Mouse (Mus musculus): ENCODE measurements around the gene Flt1. TPM values are rescaled to one million over a fixed set of nuclear protein-coding genes. Genes with fewer than 3 reads are reported as not detected.

Gene Flt1
- polyA plus RNA-seq, 1 experiment: 23.4 TPM

DNA sequence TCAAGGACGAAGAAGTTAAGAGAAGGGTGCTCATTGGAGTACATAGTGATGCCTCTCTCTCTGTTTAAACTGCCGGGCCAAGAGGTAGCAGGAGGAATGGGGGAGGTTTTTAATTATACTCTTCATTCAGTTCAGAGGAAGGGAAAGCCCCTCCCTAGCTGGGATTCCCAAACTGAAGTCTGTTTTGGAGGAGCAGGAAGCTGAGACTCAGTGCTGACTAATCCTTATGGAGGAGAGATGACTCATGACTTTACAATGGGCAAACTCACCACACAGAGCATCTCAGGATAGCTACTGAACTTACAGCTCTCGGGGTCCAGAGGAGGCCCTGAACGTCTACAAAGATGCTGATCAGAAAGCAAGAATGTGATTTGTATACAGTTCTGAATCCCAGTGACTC is 18.3 kb downstream of the Flt1 start:
- H3K27me3 ChIP-seq (ENCODE audit: control insufficient read depth, insufficient read depth, low read length, poor library complexity, severe bottlenecking): no peaks in the 10 kb centered on the region

DNA sequence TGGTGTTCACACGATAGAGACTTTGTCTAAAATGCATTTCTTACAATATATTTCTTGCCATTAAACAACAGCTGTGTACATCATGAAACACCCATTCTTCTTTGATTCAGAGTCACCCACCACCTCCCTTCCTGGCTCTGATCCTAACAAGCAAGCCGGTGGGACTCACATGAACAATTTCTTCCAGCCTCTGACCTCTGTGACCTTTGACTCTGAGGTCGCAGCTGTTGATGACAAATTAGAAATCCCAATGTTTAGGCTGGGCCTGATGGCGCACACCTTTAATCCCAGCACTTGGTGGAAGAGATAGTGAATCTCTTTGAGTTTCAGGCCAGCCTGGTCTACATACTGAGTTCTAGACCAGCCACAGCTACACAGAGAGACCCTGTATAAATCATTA is 20.9 kb downstream of the Flt1 start:
- TF ChIP-seq CTCF (IDR thresholded peaks at IDR 0.05; ENCODE audit: low read depth, low read length): no peak
- TF ChIP-seq EP300 (IDR thresholded peaks at IDR 0.05; ENCODE audit: insufficient read depth, low read depth, low read length): no peak
- no peak for TF ChIP-seq POLR2A (IDR thresholded peaks at IDR 0.05; ENCODE audit: insufficient read depth, low read length)
- no peak overlapping the region for H3K4me3 ChIP-seq (ENCODE audit: low read depth, low read length)
- H3K4me1 ChIP-seq (ENCODE audit: control insufficient read depth, insufficient read depth, low read length): no peaks in the 10 kb centered on the region
- H3K36me3 ChIP-seq (ENCODE audit: control insufficient read depth, insufficient read depth, low read length, poor library complexity, severe bottlenecking): no peaks in the 10 kb centered on the region
- H3K27ac ChIP-seq (ENCODE audit: insufficient read depth, low read length): no peak overlapping the region
- H3K27me3 ChIP-seq (ENCODE audit: control insufficient read depth, insufficient read depth, low read length, poor library complexity, severe bottlenecking): no peaks in the 10 kb centered on the region
- H3K9me3 ChIP-seq (replicated peaks; ENCODE audit: control insufficient read depth, insufficient read depth, low read length, poor library complexity, severe bottlenecking): no peaks in the 10 kb centered on the region
- no peak overlapping the region for H3K9ac ChIP-seq (ENCODE audit: low read depth, poor library complexity, severe bottlenecking)

More for the DNA sequence above, 18.3 kb downstream of the Flt1 start:
- H3K27ac ChIP-seq (ENCODE audit: insufficient read depth, low read length): no peak overlapping the region
- TF ChIP-seq POLR2A (IDR thresholded peaks at IDR 0.05; ENCODE audit: insufficient read depth, low read length) (no peak), CTCF (IDR thresholded peaks at IDR 0.05; ENCODE audit: low read depth, low read length) (no peak)
- no peaks in the 10 kb centered on the region for H3K36me3 ChIP-seq (ENCODE audit: control insufficient read depth, insufficient read depth, low read length, poor library complexity, severe bottlenecking)
- no peak overlapping the region for H3K9ac ChIP-seq (ENCODE audit: low read depth, poor library complexity, severe bottlenecking)
- H3K4me1 ChIP-seq (ENCODE audit: control insufficient read depth, insufficient read depth, low read length): no peaks in the 10 kb centered on the region
- H3K9me3 ChIP-seq (replicated peaks; ENCODE audit: control insufficient read depth, insufficient read depth, low read length, poor library complexity, severe bottlenecking): no peaks in the 10 kb centered on the region
- H3K4me3 ChIP-seq (ENCODE audit: low read depth, low read length): no peak overlapping the region

DNA sequence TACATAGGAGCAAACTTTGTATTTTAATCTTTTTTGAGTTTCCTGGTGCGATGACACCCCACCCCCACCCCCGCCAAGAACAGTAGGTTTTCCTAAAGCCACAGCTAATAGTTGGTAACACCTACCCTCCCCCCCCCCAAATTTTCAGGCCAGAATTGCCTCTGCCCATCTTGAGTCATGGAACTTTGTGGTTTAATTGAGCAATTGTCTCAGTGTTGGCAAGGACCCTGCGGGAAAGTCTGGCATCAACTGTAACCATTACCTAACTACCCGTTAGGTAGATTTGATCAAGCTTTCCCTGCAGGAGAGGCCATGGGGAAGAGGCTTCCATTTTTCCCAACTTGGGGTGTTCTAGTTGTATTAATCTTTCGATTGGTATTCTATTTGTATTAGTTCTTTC is 23.4 kb downstream of the Flt1 start:
- Histone ChIP-seq H3K27ac (ENCODE audit: insufficient read depth, low read length) (no peak overlapping the region), H3K4me3 (ENCODE audit: low read depth, low read length) (no peak overlapping the region), H3K27me3 (ENCODE audit: control insufficient read depth, insufficient read depth, low read length, poor library complexity, severe bottlenecking) (no peaks in the 10 kb centered on the region), H3K4me1 (ENCODE audit: control insufficient read depth, insufficient read depth, low read length) (no peaks in the 10 kb centered on the region), H3K36me3 (ENCODE audit: control insufficient read depth, insufficient read depth, low read length, poor library complexity, severe bottlenecking) (no peaks in the 10 kb centered on the region), H3K9ac (ENCODE audit: low read depth, poor library complexity, severe bottlenecking) (no peak overlapping the region), H3K9me3 (replicated peaks; ENCODE audit: control insufficient read depth, insufficient read depth, low read length, poor library complexity, severe bottlenecking) (no peaks in the 10 kb centered on the region)
- TF ChIP-seq CTCF (IDR thresholded peaks at IDR 0.05; ENCODE audit: low read depth, low read length) (no peak), POLR2A (IDR thresholded peaks at IDR 0.05; ENCODE audit: insufficient read depth, low read length) (no peak), EP300 (IDR thresholded peaks at IDR 0.05; ENCODE audit: insufficient read depth, low read depth, low read length) (no peak)

DNA sequence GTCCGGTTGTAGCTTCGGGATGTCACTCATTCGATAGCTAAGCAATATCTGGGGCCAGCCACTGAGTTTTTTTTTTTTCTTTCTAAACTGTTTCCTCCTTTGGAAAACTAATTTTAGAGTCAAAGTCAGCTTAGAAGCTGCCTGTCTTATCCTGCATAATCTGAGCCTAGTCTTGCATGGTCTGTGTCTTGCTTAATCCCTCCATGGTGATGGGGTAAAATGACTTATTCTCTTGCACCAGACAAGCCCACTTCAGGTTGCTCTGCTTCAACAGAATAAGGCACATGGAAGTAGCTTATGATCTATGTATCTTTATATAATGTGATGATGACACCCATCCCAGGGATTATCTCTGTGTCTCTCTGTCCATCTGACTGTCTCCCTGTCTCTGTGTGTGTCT is 24.8 kb downstream of the Flt1 start:
- Histone ChIP-seq H3K4me3 (ENCODE audit: low read depth, low read length) (no peak overlapping the region), H3K9ac (ENCODE audit: low read depth, poor library complexity, severe bottlenecking) (no peak overlapping the region), H3K36me3 (ENCODE audit: control insufficient read depth, insufficient read depth, low read length, poor library complexity, severe bottlenecking) (no peaks in the 10 kb centered on the region), H3K27me3 (ENCODE audit: control insufficient read depth, insufficient read depth, low read length, poor library complexity, severe bottlenecking) (no peaks in the 10 kb centered on the region), H3K9me3 (replicated peaks; ENCODE audit: control insufficient read depth, insufficient read depth, low read length, poor library complexity, severe bottlenecking) (no peaks in the 10 kb centered on the region), H3K27ac (ENCODE audit: insufficient read depth, low read length) (no peak overlapping the region), H3K4me1 (ENCODE audit: control insufficient read depth, insufficient read depth, low read length) (no peaks in the 10 kb centered on the region)
- no peak for TF ChIP-seq EP300 (IDR thresholded peaks at IDR 0.05; ENCODE audit: insufficient read depth, low read depth, low read length)
- no peak for TF ChIP-seq POLR2A (IDR thresholded peaks at IDR 0.05; ENCODE audit: insufficient read depth, low read length)
- no peak for TF ChIP-seq CTCF (IDR thresholded peaks at IDR 0.05; ENCODE audit: low read depth, low read length)

DNA sequence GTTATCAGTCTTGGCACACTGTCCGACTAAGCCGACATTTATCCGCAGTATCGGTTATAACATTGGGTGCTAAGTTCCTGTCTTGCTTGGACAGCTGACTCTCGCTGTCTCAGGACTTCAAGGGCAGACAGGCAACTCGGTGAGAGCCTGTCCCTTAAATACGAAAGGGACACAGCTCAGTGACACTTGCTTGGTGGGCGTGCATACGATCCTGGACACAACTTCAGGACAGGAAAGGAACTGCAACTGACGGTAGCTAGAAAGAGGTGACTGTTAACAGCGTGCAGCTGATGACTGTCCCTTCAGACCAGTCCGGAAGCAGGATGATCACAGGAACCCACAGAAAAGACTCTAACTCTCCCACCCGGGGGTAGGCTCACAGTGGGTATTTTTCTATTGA is 27.8 kb downstream of the Flt1 start:
- no peaks in the 10 kb centered on the region for H3K9me3 ChIP-seq (replicated peaks; ENCODE audit: control insufficient read depth, insufficient read depth, low read length, poor library complexity, severe bottlenecking)
- no peaks in the 10 kb centered on the region for H3K27me3 ChIP-seq (ENCODE audit: control insufficient read depth, insufficient read depth, low read length, poor library complexity, severe bottlenecking)
- TF ChIP-seq POLR2A (IDR thresholded peaks at IDR 0.05; ENCODE audit: insufficient read depth, low read length) (no peak), CTCF (IDR thresholded peaks at IDR 0.05; ENCODE audit: low read depth, low read length) (no peak), EP300 (IDR thresholded peaks at IDR 0.05; ENCODE audit: insufficient read depth, low read depth, low read length) (no peak)
- no peaks in the 10 kb centered on the region for H3K4me1 ChIP-seq (ENCODE audit: control insufficient read depth, insufficient read depth, low read length)
- H3K9ac ChIP-seq (ENCODE audit: low read depth, poor library complexity, severe bottlenecking): no peak overlapping the region
- no peaks in the 10 kb centered on the region for H3K36me3 ChIP-seq (ENCODE audit: control insufficient read depth, insufficient read depth, low read length, poor library complexity, severe bottlenecking)
- H3K27ac ChIP-seq (ENCODE audit: insufficient read depth, low read length): no peak overlapping the region
- H3K4me3 ChIP-seq (ENCODE audit: low read depth, low read length): no peak overlapping the region

DNA sequence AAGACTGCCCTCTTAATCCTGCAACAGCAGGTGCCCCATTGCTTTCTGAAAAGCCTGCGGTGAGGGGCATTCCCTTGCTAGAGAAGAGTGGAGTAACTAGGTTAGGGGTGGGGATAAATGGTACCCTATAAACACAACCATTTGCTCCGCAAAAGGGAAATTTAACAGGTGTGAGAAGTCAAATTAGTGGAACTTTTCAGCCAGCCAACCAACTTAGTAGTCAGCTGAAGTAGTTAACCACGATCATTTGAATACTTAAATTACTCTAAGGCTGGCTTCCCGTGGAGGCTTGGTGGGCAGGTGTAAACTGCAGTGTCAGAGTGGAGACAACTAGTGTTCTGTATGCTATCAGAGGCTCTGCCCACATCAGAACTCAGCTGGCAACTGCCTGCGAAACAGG is 28.6 kb downstream of the Flt1 start:
- Histone ChIP-seq H3K4me1 (ENCODE audit: control insufficient read depth, insufficient read depth, low read length) (no peaks in the 10 kb centered on the region), H3K27me3 (ENCODE audit: control insufficient read depth, insufficient read depth, low read length, poor library complexity, severe bottlenecking) (no peaks in the 10 kb centered on the region), H3K36me3 (ENCODE audit: control insufficient read depth, insufficient read depth, low read length, poor library complexity, severe bottlenecking) (no peaks in the 10 kb centered on the region), H3K4me3 (ENCODE audit: low read depth, low read length) (no peak overlapping the region), H3K9ac (ENCODE audit: low read depth, poor library complexity, severe bottlenecking) (no peak overlapping the region), H3K27ac (ENCODE audit: insufficient read depth, low read length) (no peak overlapping the region), H3K9me3 (replicated peaks; ENCODE audit: control insufficient read depth, insufficient read depth, low read length, poor library complexity, severe bottlenecking) (no peaks in the 10 kb centered on the region)
- TF ChIP-seq CTCF (IDR thresholded peaks at IDR 0.05; ENCODE audit: low read depth, low read length) (no peak), EP300 (IDR thresholded peaks at IDR 0.05; ENCODE audit: insufficient read depth, low read depth, low read length) (no peak), POLR2A (IDR thresholded peaks at IDR 0.05; ENCODE audit: insufficient read depth, low read length) (no peak)
